Mouse (Mus musculus) hindbrain, embryonic 14.5 days (tissue): ENCODE data around the gene Megf6. TPM values are rescaled to one million over a fixed set of nuclear protein-coding genes. Genes with fewer than 3 reads are reported as not detected.
A peak's percentile ranks its signal among the peaks of the same experiment; 100 is the strongest.

ENCODE experiments used
- ATAC-seq: fragments of 200-750 bp; cut with Nextera tagmentation; 2 replicates; pipeline ENCODE4 v1.8.0; 2017; ENCODE audit warnings: moderate number of reproducible peaks, mild to moderate bottlenecking, moderate TSS enrichment, moderate library complexity; ENCODE audit not compliant: low FRiP score
- DNase-seq: peaks from one replicate; pipeline ENCODE4 v3.0.0-alpha.2; 2015; ENCODE audit warnings: low spot score
- H3K27ac ChIP-seq: fragments of 300-500 bp; sonication (generic); 2 replicates; pipeline ENCODE4 v1.5.1; 2014; ENCODE audit warnings: mild to moderate bottlenecking, moderate library complexity
- H3K27me3 ChIP-seq: fragments of 300-500 bp; sonication (generic); 2 replicates; pipeline ENCODE4 v1.6.1; 2014; ENCODE audit warnings: mild to moderate bottlenecking, low read length, mixed read lengths; ENCODE audit not compliant: control insufficient read depth, insufficient read depth
- H3K36me3 ChIP-seq: fragments of 300-500 bp; sonication (generic); replicated peaks from 2 replicates; pipeline ENCODE4 v1.6.1; 2014; ENCODE audit not compliant: control insufficient read depth, insufficient read depth
- H3K4me1 ChIP-seq: fragments of 300-500 bp; sonication (generic); replicated peaks from 2 replicates; pipeline ENCODE4 v1.6.1; 2014; ENCODE audit warnings: antibody characterized with exemption, low read length, mixed read lengths; ENCODE audit not compliant: control insufficient read depth, insufficient read depth
- H3K4me2 ChIP-seq: fragments of 300-500 bp; sonication (generic); replicated peaks from 2 replicates; pipeline ENCODE4 v1.6.1; 2014; ENCODE audit warnings: mild to moderate bottlenecking, moderate library complexity
- H3K4me3 ChIP-seq: fragments of 300-500 bp; sonication (generic); replicated peaks from 2 replicates; pipeline ENCODE4 v1.5.1; 2014; ENCODE audit warnings: mild to moderate bottlenecking, low read length
- H3K9ac ChIP-seq: fragments of 300-500 bp; sonication (generic); 2 replicates; pipeline ENCODE4 v1.6.1; 2014
- H3K9me3 ChIP-seq: fragments of 300-500 bp; sonication (generic); 2 replicates; pipeline ENCODE4 v1.6.1; 2016; ENCODE audit warnings: low read length; ENCODE audit not compliant: control insufficient read depth
- WGBS: fragments of 180-500 bp; shearing (Covaris S2); extraction: QIAGEN DNeasy Blood & Tissue Kit; methylation state at CpG from one replicate; pipeline ENCODE4 v1.1.7; 2014; 5-methylcytosine and 5-hydroxymethylcytosine counted together
- polyA plus RNA-seq: library from polyadenylated mRNA; unstranded; fragments of >200 nt; fragmentation: Nextera tagmentation; extraction: Ambion mirVana; gene quantifications from 2 replicates; pipeline ENCODE4 v1.2.1, GENCODE M21; 2014

Gene Megf6
- polyA plus RNA-seq, 1 experiment from 2014 or later = 10.1 TPM

DNA sequence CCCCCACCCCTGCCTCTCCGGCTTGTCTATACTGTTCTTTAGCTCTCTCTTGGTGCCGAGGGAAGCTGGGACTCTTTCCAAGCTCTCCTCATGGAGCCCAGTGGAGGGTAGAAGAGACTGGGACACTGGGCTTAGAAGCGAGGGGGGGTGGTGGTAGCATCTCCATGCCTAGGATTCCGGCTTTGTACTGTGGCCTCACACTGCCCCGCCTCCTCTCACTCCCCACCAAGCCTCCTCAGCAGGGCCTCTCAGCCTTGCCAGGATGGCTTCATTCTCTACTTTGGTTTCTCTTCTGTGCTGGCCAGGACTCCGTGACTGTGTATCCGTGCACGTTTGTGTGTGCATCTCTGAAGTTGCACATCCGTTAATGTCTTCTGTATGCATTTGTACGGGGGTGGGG is 66.4 kb downstream of the Megf6 start:
- ATAC-seq (peak; percentile 35; the same call in 1 of the 2 replicates), DNase-seq (no peak)
- Histone ChIP-seq H3K9ac (no peak overlapping the region; the same call in 1 of the 2 replicates), H3K4me3 (no peak overlapping the region), H3K27ac (no peak overlapping the region), H3K9me3 (no peaks in the 10 kb centered on the region), H3K27me3 (no peaks in the 10 kb centered on the region), H3K4me1 (peaks cover 14% of the 10 kb centered on the region; the same call in 1 of the 2 replicates), H3K4me2 (peak overlapping the region; percentile 41), H3K36me3 (no peaks in the 10 kb centered on the region)
- WGBS = 7% methylated on average over 10 of the region's 10 CpGs

DNA sequence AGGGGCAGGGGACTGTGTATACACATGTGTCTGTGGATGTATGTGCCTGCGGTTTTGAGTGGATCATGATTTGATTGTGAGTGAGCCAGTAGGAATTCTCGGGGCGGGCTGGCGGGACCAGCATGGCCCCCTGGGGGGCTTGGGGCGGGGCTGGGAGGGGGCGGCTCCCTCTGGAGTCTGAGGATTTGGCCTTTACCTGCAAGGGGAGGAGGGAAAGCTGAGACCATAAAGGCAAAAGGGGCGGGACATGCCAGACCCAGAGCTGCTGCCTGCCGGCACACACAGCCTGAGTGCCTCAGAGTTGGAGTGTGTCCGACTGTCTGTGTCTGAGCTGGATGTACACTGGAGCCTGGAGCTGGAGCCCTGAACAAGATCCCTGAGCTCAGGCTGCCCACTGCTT is 66.8 kb downstream of the Megf6 start:
- H3K27me3 ChIP-seq = no peaks in the 10 kb centered on the region
- ATAC-seq (peak; percentile 47; the same call in 1 of the 2 replicates), DNase-seq (no peak)
- peaks cover 14% of the 10 kb centered on the region; the same call in 1 of the 2 replicates for H3K4me1 ChIP-seq
- no peak overlapping the region for H3K4me3 ChIP-seq
- no peak overlapping the region for H3K9ac ChIP-seq
- no peak overlapping the region for H3K27ac ChIP-seq
- 3% methylated on average over 9 of the region's 9 CpGs for WGBS
- peak overlapping the region; percentile 41 for H3K4me2 ChIP-seq
- H3K36me3 ChIP-seq = no peaks in the 10 kb centered on the region
- no peaks in the 10 kb centered on the region for H3K9me3 ChIP-seq

DNA sequence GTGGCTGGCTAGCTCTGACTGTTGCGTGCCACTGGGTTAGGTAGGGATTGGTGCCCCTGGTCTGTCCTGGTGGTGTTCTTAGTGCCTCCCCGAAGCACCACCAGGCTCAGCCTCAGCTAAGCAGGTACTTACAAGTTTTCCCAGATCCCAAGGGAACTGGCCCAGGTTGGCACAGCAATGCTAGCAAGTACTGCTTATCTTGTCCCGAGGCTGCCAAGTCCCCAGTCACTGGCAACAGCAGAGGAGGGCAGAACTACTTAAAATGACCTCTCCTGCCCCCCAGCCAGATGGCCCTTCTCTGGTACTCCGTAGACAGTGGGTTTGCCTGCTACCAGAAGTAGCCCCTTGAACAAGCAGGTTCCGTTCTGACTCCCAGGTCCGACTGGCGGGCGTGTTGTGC is 68.7 kb downstream of the Megf6 start:
- Histone ChIP-seq H3K4me2 (no peak overlapping the region), H3K27ac (no peak overlapping the region), H3K9ac (no peak overlapping the region), H3K27me3 (no peaks in the 10 kb centered on the region), H3K36me3 (no peaks in the 10 kb centered on the region), H3K4me3 (no peak overlapping the region), H3K4me1 (peaks cover 14% of the 10 kb centered on the region; the same call in 1 of the 2 replicates), H3K9me3 (no peaks in the 10 kb centered on the region)
- no peak for ATAC-seq
- 83% methylated on average over 8 of the region's 8 CpGs for WGBS
- no peak for DNase-seq

DNA sequence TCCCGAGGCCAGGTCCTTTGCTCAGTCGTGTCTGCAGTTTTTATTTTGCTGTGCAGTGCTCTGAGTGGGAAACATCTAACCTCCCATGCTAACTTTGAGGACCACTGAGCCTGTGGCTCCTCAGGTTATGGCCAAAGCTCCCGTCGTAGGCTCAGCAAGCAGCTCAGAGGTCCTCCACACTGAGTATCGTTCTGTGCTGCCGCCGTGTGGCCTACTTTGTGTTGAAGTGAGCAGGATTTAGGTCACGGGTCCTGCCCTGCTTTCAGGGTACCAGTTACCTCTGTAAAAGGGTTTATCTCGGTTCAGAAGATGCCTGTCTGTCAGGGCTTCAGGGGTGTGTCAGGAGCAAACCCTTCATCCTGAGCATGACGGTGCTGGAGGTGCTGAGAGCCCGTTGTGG is 70.1 kb downstream of the Megf6 start:
- peaks cover 14% of the 10 kb centered on the region; the same call in 1 of the 2 replicates for H3K4me1 ChIP-seq
- H3K9me3 ChIP-seq = no peaks in the 10 kb centered on the region
- DNase-seq (no peak), ATAC-seq (no peak)
- 74% methylated on average over 11 of the region's 11 CpGs for WGBS
- no peak overlapping the region for H3K4me2 ChIP-seq
- no peak overlapping the region for H3K4me3 ChIP-seq
- no peaks in the 10 kb centered on the region for H3K27me3 ChIP-seq
- no peak overlapping the region for H3K9ac ChIP-seq
- no peaks in the 10 kb centered on the region for H3K36me3 ChIP-seq
- no peak overlapping the region for H3K27ac ChIP-seq

DNA sequence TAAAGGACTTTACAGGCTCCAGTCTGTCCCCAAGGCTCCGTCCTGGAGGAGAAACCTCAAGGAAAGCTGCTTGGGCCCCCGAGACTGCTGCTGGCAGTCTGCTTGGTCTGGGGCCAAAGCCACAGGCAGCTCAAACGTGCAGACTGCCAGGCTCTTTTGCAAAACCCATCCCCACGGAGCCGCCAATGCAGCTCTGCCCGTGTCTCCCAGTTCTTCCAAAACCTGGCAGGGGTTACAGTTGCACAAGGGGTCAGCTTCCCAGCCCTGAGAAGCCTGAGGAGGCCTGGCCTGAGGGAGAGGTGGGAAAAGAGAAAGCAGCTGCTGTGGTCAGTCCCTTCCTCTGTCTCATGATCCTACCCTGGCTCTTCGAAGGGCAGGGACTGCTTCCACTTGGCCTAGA is 74.8 kb downstream of the Megf6 start:
- Histone ChIP-seq H3K4me2 (no peak overlapping the region), H3K9me3 (no peaks in the 10 kb centered on the region), H3K27ac (no peak overlapping the region), H3K4me3 (no peak overlapping the region), H3K36me3 (no peaks in the 10 kb centered on the region), H3K4me1 (peaks cover 5% of the 10 kb centered on the region), H3K9ac (no peak overlapping the region), H3K27me3 (no peaks in the 10 kb centered on the region)
- ATAC-seq = no peak
- DNase-seq = no peak
- 75% methylated on average over 7 of the region's 7 CpGs for WGBS

DNA sequence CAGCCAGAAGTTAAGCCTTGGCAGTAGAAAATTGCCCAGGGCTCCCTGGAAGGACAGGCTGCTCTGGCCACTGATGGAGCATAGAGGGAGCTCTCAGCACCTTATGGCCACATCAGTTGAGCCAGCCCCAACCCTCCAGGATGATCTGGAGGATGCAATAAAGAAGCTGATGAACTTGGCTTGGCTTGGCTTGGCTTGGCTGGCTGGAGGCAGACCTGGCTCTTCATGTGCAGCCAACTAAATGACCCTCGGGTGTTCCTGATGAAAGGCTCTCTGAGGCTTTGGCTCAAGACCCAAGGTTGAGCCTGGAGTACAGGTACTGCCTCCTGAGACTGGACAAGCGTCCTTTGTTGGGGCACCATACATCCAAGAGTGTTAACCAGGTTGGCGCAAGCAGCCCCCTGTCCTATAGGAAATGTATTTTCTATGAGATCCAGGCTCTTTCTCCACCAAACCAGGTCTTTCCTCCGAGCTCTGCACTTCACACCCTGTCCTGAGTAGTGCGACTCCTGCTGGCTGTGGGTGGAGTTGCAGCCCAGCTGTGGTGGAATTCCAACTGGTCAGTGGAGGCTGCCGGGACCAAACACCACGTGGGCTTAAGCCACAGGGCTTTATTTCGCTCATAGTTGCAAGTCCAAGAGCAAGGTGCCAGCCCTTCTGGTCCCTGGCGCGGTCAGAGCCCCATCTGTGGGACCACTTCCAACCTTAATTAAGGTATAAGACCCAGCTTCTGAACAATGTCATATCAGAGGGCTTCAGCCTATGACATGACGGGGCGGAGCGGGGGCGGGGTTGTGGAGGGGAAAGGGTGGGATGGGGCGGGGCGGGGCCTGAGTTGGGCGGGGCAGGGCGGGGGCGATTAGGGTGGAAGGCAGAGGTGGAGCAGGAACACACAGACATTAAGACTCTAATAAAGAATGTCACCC is 75.8 kb downstream of the Megf6 start:
- ATAC-seq = no peak
- 9% methylated on average over 18 of the region's 19 CpGs for WGBS

DNA sequence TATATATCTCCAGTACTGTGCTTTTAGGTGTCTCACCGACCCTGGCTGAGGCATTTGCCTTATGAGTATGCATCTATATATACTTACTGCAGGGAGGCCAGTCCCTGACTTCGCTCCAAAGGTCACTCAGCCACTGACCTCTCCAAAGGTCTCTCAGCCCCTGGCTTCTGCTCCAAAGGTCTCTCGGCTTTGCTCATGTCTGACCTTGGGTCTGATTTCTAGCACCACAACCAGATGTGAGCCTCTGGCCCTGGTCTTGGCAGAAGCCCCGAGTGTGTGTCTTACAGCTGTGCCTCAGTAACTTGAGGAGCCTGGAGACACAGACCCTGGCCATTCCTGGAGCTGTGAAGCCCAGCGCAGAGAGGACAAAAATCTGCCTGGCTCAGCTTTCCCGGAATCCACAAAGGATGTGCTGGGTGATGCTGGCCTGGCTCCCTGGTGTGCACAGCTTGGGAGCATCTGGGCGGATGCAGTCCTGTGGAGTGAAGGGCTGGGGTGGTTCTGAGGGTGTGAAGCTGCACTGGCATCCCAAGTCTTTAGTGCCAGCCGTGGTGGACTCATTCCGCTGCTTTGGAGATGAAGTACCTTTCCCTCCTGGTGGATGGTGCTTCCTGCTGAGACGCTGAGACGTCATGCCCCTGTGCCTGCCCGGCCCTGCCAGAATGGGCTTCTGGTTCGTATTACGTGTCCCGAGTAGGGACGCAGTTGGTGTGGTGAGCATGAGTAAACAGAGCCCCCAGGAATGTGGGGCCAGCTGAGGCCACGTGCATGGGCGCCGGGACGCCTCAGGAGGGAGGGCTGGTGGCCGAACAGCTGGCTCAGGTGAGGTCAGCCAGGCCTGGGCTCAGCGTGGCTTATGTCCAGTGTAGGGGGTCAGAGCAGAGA is 76.9 kb downstream of the Megf6 start:
- H3K9ac ChIP-seq = no peak overlapping the region
- no peak overlapping the region for H3K4me2 ChIP-seq
- peaks cover 5% of the 10 kb centered on the region for H3K4me1 ChIP-seq
- DNase-seq (no peak), ATAC-seq (no peak)
- no peak overlapping the region for H3K4me3 ChIP-seq
- no peaks in the 10 kb centered on the region for H3K36me3 ChIP-seq
- 49% methylated on average over 22 of the region's 22 CpGs for WGBS
- H3K9me3 ChIP-seq = no peaks in the 10 kb centered on the region
- H3K27ac ChIP-seq = no peak overlapping the region
- no peaks in the 10 kb centered on the region for H3K27me3 ChIP-seq

More for the DNA sequence above, 75.8 kb downstream of the Megf6 start:
- Histone ChIP-seq H3K27ac (no peak overlapping the region), H3K36me3 (no peaks in the 10 kb centered on the region), H3K4me1 (peaks cover 5% of the 10 kb centered on the region), H3K9me3 (no peaks in the 10 kb centered on the region), H3K27me3 (no peaks in the 10 kb centered on the region), H3K4me2 (peak overlapping the region; percentile 25; the same call in 1 of the 2 replicates), H3K4me3 (no peak overlapping the region), H3K9ac (no peak overlapping the region)
- peak; percentile 69 for DNase-seq

DNA sequence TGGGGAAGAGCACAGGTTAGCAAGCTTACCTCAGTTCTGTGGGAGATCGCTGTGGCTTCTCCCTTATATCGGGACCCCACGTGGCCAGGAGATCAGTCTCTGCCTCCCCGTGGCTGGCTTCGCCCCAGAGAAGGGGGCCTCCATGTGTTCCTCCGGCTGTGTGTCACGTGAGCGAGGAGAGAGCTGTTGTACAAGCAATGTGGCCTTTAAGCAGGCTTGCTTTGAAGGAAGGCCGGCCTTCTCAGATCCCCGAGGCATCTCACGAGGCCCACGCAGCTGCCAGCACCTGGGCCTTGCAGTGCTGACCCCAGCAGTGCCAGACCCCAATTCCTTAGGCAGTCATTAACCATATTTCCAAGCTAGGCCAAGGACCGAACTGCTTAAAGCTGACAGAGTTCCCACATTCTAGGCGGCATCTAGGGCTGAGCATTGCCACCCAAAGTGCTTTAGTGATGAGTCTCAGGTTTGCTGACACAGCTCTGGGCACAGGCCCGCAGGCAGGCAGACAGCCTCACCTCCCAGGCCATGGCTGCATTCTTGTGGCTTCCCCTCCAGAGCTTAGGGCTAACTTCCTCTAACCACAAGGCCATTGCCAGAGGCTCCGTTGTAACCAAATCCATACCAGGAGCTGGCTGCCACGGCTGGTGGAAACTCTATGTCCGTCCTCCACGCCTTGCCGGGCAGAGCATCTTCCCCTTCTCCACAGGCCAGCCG is 77.7 kb downstream of the Megf6 start:
- no peak for DNase-seq
- Histone ChIP-seq H3K36me3 (no peaks in the 10 kb centered on the region), H3K4me2 (no peak overlapping the region), H3K4me1 (peaks cover 5% of the 10 kb centered on the region), H3K9ac (no peak overlapping the region), H3K27ac (no peak overlapping the region), H3K27me3 (no peaks in the 10 kb centered on the region), H3K4me3 (no peak overlapping the region), H3K9me3 (no peaks in the 10 kb centered on the region)
- no peak for ATAC-seq
- 73% methylated on average over 21 of the region's 21 CpGs for WGBS
